Mouse (Mus musculus) thymus, adult 2 months (tissue): ENCODE measurements around the gene Slc39a1. TPM values are rescaled to one million over a fixed set of nuclear protein-coding genes. Genes with fewer than 3 reads are reported as not detected.

Experiments used
- DNase-seq: peaks from one replicate; pipeline ENCODE4 v3.0.0; 2021
- H3K27ac ChIP-seq: fragments of 200-500 bp; 2 replicates; pipeline ENCODE4 v1.5.1; 2012; ENCODE audit warnings: low read length, control low read depth; ENCODE audit not compliant: control insufficient read depth, insufficient read depth
- H3K27me3 ChIP-seq: fragments of 200-500 bp; 2 replicates; pipeline ENCODE4 v1.6.1; 2012; ENCODE audit warnings: mild to moderate bottlenecking, low read length, moderate library complexity, mixed read lengths; ENCODE audit not compliant: control insufficient read depth, insufficient read depth
- H3K36me3 ChIP-seq: fragments of 200-500 bp; 2 replicates; pipeline ENCODE4 v1.6.1; 2012; ENCODE audit warnings: mild to moderate bottlenecking, low read length, moderate library complexity; ENCODE audit not compliant: control insufficient read depth, insufficient read depth
- H3K4me1 ChIP-seq: fragments of 200-500 bp; replicated peaks from 2 replicates; pipeline ENCODE4 v1.6.1; 2012; ENCODE audit warnings: low read length; ENCODE audit not compliant: control insufficient read depth, insufficient read depth
- H3K4me3 ChIP-seq: fragments of 200-500 bp; 2 replicates; pipeline ENCODE4 v1.5.1; 2012; ENCODE audit warnings: mild to moderate bottlenecking, low read length, control low read depth, moderate library complexity; ENCODE audit not compliant: control insufficient read depth, insufficient read depth
- CTCF ChIP-seq: fragments of 200-500 bp; IDR thresholded peaks from 2 replicates; pipeline ENCODE4 v1.5.1; 2012; ENCODE audit warnings: mild to moderate bottlenecking, control low read depth, low read length, moderate library complexity, borderline replicate concordance; ENCODE audit not compliant: control insufficient read depth, poor library complexity, insufficient read depth; ENCODE audit errors: extremely low read depth
- POLR2A ChIP-seq: fragments of 200-500 bp; IDR thresholded peaks from 2 replicates; pipeline ENCODE4 v1.6.1; 2012; ENCODE audit warnings: mild to moderate bottlenecking, low read length, control low read depth, moderate library complexity; ENCODE audit not compliant: control insufficient read depth, poor library complexity, insufficient read depth; ENCODE audit errors: extremely low read depth
- WGBS: fragments of 180-500 bp; shearing (Covaris S2); methylation state at CpG from one replicate; pipeline ENCODE4 v1.1.7; 2018; 5-methylcytosine and 5-hydroxymethylcytosine counted together
- polyA plus RNA-seq: library from polyadenylated mRNA; depleted of rRNA; stranded (reverse); fragments of >200 nt; gene quantifications from 2 replicates; pipeline ENCODE4 v1.2.3, GENCODE M21; 2012; rRNA removed

Gene Slc39a1
- polyA plus RNA-seq, 1 experiment, result 68.5 TPM

DNA sequence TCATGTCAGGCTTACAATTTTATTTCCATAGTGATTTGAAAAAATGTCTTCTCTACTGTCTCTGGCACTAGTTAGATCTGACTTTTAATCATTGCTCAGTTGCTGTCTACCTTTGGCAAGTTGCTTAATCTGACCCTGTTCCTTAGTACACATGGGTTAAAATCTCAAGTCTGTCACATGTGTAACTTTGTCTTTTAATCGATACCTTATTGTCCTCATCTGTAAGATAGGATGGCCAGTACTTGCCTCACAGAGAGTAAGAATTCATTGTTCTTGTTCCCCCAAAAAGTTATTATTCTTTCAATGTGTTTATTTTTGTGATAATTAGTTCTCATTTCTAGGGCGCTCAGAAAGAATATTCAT is 44.0 kb downstream of the Slc39a1 start:
- no peak overlapping the region for H3K4me3 ChIP-seq
- no peak overlapping the region for H3K27ac ChIP-seq
- no peak for TF ChIP-seq POLR2A
- no peak for TF ChIP-seq CTCF
- H3K36me3 ChIP-seq, result no peaks in the 10 kb centered on the region
- H3K4me1 ChIP-seq, result peaks cover 5% of the 10 kb centered on the region; the same call in 1 of the 2 replicates
- DNase-seq, result no peak
- H3K27me3 ChIP-seq, result no peaks in the 10 kb centered on the region
- 15% methylated on average over 2 of the region's 2 CpGs for WGBS

DNA sequence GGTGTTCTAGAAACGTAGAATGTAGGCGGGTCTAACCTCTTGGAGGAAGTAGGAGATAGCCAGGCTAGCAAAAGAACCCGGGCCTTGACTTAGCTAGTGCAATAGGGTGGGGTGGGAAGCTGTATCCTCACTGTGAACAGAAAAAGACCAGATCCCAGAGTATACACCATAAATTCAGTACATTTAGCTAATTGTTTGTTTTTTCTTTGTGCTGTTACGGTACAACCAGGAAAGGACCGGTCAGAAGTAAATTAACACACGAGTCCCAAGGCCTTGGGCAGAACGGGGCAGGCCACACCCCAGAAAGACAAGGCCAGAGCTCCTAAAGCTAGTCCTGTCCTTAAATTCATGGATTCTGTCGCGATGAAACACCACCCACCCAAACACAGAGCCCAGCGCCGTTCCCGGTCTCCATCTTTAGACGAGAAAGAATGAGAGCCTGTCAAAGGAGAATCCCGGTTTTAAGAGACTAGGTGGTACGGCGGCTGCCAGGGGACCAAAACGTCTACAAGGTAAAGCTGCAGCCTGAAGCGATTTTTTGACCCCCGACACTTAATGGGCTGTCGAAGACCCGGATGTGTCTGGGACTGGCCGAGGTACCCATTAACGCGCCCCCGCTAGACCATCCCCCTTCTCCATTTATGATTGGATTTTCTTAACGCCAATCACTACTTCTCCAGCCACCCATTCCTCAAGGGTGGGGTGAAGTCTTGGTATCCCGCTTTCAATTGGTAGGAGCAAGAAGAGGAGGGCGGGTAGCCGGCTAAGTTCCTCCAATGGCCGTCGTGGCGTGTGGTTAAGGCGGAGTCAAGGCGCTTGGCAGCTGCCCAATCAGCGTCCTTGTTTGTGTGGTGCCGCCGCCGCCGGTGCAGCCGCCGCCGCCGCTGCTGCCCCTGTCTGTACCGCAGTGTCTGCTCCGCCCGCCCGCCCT is 44.6 kb downstream of the Slc39a1 start, which contains the start of gene Gatad2b:
Gene Gatad2b (plus strand): TSS at position 834 of the 931 bp plus-strand sequence.
- Histone ChIP-seq H3K4me1 (peaks cover 5% of the 10 kb centered on the region; the same call in 1 of the 2 replicates), H3K36me3 (no peaks in the 10 kb centered on the region), H3K27ac (peak within 1 kb of the TSS; percentile 91), H3K27me3 (no peaks in the 10 kb centered on the region), H3K4me3 (peak within 1 kb of the TSS; percentile 100)
- TF ChIP-seq POLR2A (no peak), CTCF (no peak)
- peak; percentile 95 for DNase-seq
- WGBS, result under 1% methylated on average over 40 of the region's 47 CpGs

DNA sequence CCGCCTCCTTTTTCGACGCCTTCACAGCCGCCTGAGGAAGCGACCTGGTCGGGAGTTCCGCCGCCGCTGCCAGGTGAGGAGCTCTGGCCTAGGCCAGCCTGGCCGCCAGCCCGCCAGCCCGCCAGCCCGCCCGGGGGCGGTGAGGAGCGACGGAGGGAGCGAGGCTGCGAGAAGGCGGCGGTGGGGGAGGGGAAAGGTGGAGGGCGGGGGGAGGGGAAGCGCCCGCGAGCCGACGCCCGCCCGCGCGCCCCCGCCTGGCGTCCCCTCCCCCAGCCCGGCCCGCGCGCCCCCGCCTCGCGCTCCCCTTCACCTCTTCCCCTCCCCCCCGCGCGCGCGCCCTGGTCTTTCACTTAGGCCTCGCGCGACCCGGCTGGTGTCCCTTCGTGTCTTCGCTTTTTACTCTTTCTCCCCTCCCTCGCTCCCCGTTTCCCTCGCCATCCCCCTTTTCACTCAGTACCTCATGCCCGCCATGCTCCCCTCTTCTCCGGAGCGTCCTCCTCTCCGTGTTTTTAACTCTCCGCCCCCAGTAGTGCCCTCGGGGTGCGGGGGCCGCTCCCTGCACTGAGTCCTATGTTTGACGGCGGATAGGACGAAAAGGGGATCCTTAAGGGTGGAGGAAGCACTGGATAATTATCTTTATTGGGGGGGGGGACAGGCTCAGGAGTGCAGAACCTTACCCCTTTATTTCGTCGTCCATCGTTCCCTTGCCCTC is 45.5 kb downstream of the Slc39a1 start:
- under 1% methylated on average over 30 of the region's 68 CpGs for WGBS
- DNase-seq, result peak; percentile 73
- peaks cover 5% of the 10 kb centered on the region; the same call in 1 of the 2 replicates for H3K4me1 ChIP-seq

DNA sequence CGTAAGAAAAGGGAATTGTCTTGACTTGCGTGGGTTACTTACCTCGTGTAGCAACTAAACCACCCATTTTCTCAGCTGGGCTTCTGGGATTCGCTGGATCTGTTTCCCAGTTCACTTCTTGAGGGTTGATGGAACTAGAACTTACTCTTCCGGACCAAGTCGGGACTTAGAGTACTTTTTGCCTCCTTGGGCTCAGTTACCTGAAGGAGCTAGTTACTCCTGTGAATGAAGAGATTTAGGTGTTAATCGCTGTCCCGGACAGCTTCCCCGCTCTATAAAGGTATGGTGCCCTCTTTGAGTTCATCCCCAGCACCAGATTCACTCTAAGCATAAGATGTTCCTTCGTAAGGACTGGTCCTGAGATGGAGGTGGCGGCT is 46.1 kb downstream of the Slc39a1 start:
- no peaks in the 10 kb centered on the region for H3K36me3 ChIP-seq
- peaks cover 5% of the 10 kb centered on the region; the same call in 1 of the 2 replicates for H3K4me1 ChIP-seq
- H3K27me3 ChIP-seq, result no peaks in the 10 kb centered on the region
- 13% methylated on average over 11 of the region's 11 CpGs for WGBS
- peak overlapping the region; percentile 77 for H3K27ac ChIP-seq
- TF ChIP-seq CTCF (no peak), POLR2A (no peak)
- peak overlapping the region; percentile 100 for H3K4me3 ChIP-seq
- peak; percentile 14 for DNase-seq

More for the DNA sequence above, 45.5 kb downstream of the Slc39a1 start:
- Histone ChIP-seq H3K36me3 (no peaks in the 10 kb centered on the region), H3K4me3 (peak overlapping the region; percentile 100), H3K27me3 (no peaks in the 10 kb centered on the region), H3K27ac (peak overlapping the region; percentile 77)
- TF ChIP-seq CTCF (no peak), POLR2A (no peak)

DNA sequence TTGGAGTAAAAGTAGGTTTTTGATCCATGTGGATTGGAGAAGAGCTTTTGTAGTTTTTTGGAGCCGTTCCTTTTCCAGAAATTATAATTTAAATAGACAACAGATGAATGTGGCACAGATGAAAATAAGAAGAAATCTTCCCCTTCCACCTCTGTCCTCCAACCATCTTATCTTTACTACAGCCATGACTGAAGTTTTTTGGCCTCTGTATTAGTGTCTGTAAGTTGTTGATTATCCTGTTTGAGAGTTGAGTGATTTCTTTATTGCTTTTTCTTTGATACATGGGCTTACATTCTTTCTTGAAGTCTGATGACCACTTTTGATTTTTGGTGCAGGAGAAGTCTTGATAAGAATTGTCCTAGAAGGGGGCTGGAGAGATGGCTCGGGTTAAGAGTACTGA is 46.7 kb downstream of the Slc39a1 start:
- H3K4me1 ChIP-seq, result peaks cover 5% of the 10 kb centered on the region; the same call in 1 of the 2 replicates
- no peaks in the 10 kb centered on the region for H3K36me3 ChIP-seq
- no peaks in the 10 kb centered on the region for H3K27me3 ChIP-seq
- TF ChIP-seq CTCF (no peak), POLR2A (no peak)
- H3K4me3 ChIP-seq, result no peak overlapping the region
- WGBS, result 83% methylated on average over 2 of the region's 2 CpGs
- no peak for DNase-seq
- no peak overlapping the region for H3K27ac ChIP-seq

Other genes with a start within 250 kb of the Slc39a1 start
- gene Hax1, start 249.4 kb upstream of the Slc39a1 start, polyA plus RNA-seq, result 53.9 and 61.4 TPM in 2 replicates
- gene 4933434E20Rik, start 196.5 kb upstream of the Slc39a1 start, polyA plus RNA-seq, result 45.9 and 59.7 TPM in 2 replicates
- 199 and 208 TPM in 2 replicates for gene Ubap2l, start 195.5 kb upstream of the Slc39a1 start, polyA plus RNA-seq
- 252 and 262 TPM in 2 replicates for gene Tpm3, start 175.5 kb upstream of the Slc39a1 start, polyA plus RNA-seq
- gene Nup210l, start 144.0 kb upstream of the Slc39a1 start, polyA plus RNA-seq, result 1.5 and 1.6 TPM in 2 replicates
- gene Rps27, start 34.5 kb upstream of the Slc39a1 start, polyA plus RNA-seq, result 1,542 and 2,177 TPM in 2 replicates
- 1.4 and 1.5 TPM in 2 replicates for gene Rab13, start 34.5 kb upstream of the Slc39a1 start, polyA plus RNA-seq
- gene Jtb, start 16.6 kb upstream of the Slc39a1 start, polyA plus RNA-seq, result 84.4 and 91.7 TPM in 2 replicates
- 0.94 and 1.3 TPM in 2 replicates for gene Creb3l4, start 4.7 kb upstream of the Slc39a1 start, polyA plus RNA-seq
- gene Crtc2, start 6.0 kb downstream of the Slc39a1 start, polyA plus RNA-seq, result 151 and 161 TPM in 2 replicates
- gene Dennd4b, start 17.0 kb downstream of the Slc39a1 start, polyA plus RNA-seq, result 163 and 182 TPM in 2 replicates
- 69.8 and 77.6 TPM in 2 replicates for gene Gatad2b, start 45.0 kb downstream of the Slc39a1 start, polyA plus RNA-seq
- 15.0 and 21.2 TPM in 2 replicates for gene Slc27a3, start 141.8 kb downstream of the Slc39a1 start, polyA plus RNA-seq
- gene Ints3, start 185.4 kb downstream of the Slc39a1 start, polyA plus RNA-seq, result 46.2 and 47.4 TPM in 2 replicates
- 9.2 and 11.4 TPM in 2 replicates for gene Npr1, start 217.7 kb downstream of the Slc39a1 start, polyA plus RNA-seq
- 50.1 and 50.8 TPM in 2 replicates for gene Ilf2, start 228.0 kb downstream of the Slc39a1 start, polyA plus RNA-seq
- gene Snapin, start 242.9 kb downstream of the Slc39a1 start, polyA plus RNA-seq, result 20.8 and 27.8 TPM in 2 replicates